Mouse (Mus musculus) liver, postnatal 0 days (tissue): ENCODE measurements around the gene Il4i1.

Experiments used
- CTCF ChIP-seq: sonication (generic); IDR thresholded peaks from 2 replicates; pipeline ENCODE4 v1.5.1; 2016; ENCODE audit warnings: antibody characterized with exemption, low read depth
- EP300 ChIP-seq: IDR thresholded peaks from 2 replicates; pipeline ENCODE4 v1.6.1; 2016; ENCODE audit warnings: antibody characterized with exemption, low read depth, mild to moderate bottlenecking

DNA sequence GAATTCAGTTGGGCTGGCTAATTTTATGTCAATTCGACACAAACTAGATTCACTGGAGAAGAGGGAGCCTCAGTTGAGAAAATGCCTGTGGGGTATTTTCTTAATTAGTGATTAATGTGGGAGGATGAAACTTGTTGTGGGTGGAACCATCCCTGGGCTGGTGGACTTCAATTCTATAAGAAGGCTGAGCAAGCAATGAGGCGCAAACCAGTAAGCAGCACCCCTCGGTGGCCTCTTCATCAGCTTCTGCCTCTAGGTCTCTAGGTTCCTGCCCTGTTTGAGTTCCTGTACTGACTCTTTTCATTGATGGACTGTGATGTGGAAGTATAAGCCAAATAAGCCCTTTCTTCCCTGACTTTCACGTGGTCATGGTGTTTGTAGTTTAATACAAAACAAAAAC, 5.8 kb upstream of the Il4i1 start:
- no peak for TF ChIP-seq CTCF
- no peak for TF ChIP-seq EP300
